In the genomic region with DNA sequence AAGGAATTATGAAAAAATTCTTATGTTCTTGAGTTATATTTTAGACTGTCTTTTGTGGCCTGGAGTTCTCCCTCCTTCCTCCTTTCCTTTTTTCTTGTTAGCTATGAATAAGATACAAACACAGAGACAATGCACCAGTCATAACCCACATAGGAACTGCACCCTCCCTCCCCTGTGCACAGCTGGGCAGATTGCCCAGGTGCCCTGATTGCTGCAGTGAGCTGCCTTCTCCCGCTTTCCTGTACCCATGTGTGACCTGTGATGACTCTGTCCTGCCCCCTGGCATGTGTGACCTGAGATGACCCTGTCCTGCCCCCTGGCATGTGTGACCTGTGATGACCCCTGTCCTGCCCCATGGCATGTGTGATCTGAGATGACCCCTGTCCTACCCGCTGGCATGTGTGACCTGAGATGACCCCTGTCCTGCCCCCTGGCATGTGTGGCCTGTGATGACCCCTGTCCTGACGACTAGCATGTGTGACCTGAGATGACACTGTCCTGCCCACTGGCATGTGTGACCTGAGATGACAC, we compare ENCODE assay signal across 19 mouse cellular contexts. TPM values are rescaled to one million over a fixed set of nuclear protein-coding genes. Genes with fewer than 3 reads are reported as not detected.
DNase-seq lines count a peak whose midpoint lies in the region; ATAC-seq lines count a peak whose summit lies in the region.
"Had no signal": no experiment of that assay in that cellular context is flagged by ENCODE, and none has a peak within 500 bp of the region (broad histone marks: within the 10 kb centered on the region; RNA-seq: fewer than 3 reads in every experiment).

No protein-coding gene starts in this region.

- no peak overlapping the region for H3K4me3 ChIP-seq in heart, embryonic 10.5 days
- peak overlapping the region; percentile 16 for H3K4me3 ChIP-seq in megakaryocyte, embryonic 14.5 days (replicated peaks)
- H3K4me3 ChIP-seq: embryonic facial prominence, embryonic 15.5 days; hindbrain, embryonic 10.5 days; midbrain, embryonic 12.5 days had no signal

- 66% methylated on average over 3 of the region's 3 CpGs for WGBS in heart, embryonic 10.5 days

- H3K9me3 ChIP-seq in heart, embryonic 10.5 days, result no peaks in the 10 kb centered on the region
- H3K9me3 ChIP-seq in megakaryocyte, embryonic 14.5 days, result 0 out of 2 replicates have a peak, but pooled peaks cover 6% of the 10 kb centered on the region
- H3K9me3 ChIP-seq: embryonic facial prominence, embryonic 15.5 days; hindbrain, embryonic 10.5 days; midbrain, embryonic 12.5 days had no signal

- H3K36me3 ChIP-seq in heart, embryonic 10.5 days, result no peaks in the 10 kb centered on the region
- H3K36me3 ChIP-seq in megakaryocyte, embryonic 14.5 days (replicated peaks; ENCODE audit: low read length), result no peaks in the 10 kb centered on the region
- H3K36me3 ChIP-seq: embryonic facial prominence, embryonic 15.5 days; hindbrain, embryonic 10.5 days; midbrain, embryonic 12.5 days had no signal

- 0 out of 2 replicates have a peak, but pooled peaks cover 3% of the 10 kb centered on the region for H3K4me1 ChIP-seq in heart, embryonic 10.5 days
- peaks cover 14% of the 10 kb centered on the region; the same call in 1 of the 2 replicates for H3K4me1 ChIP-seq in megakaryocyte, embryonic 14.5 days
- H3K4me1 ChIP-seq: embryonic facial prominence, embryonic 15.5 days; midbrain, embryonic 12.5 days had no signal

- peak; percentile 88 for DNase-seq in heart, adult 11 months
- DNase-seq in heart, embryonic 10.5 days (ENCODE audit: low spot score), result no peak
- peak; percentile 22 for DNase-seq in adrenal gland, postnatal 25 days
- no peak for DNase-seq in T-cell, adult 2 months (ENCODE audit: low spot score)
- no peak for DNase-seq in layer of hippocampus, adult 9-11 months
- DNase-seq: embryo, embryonic 11 days; gastrocnemius, postnatal 25 days; kidney, adult 2 months; lung, postnatal 14 days had no signal

- H3K27ac ChIP-seq in heart, embryonic 10.5 days, result no peak overlapping the region
- H3K27ac ChIP-seq: embryonic facial prominence, embryonic 15.5 days; hindbrain, embryonic 10.5 days; midbrain, embryonic 12.5 days had no signal

- no peaks in the 10 kb centered on the region for H3K27me3 ChIP-seq in heart, embryonic 10.5 days (ENCODE audit: insufficient read depth, poor library complexity, severe bottlenecking)
- H3K27me3 ChIP-seq in megakaryocyte, embryonic 14.5 days (replicated peaks), result peaks cover 17% of the 10 kb centered on the region
- H3K27me3 ChIP-seq: embryonic facial prominence, embryonic 15.5 days had no signal

- no peak for ATAC-seq in megakaryocyte, adult 5-6 weeks (ENCODE audit: poor library complexity, severe bottlenecking)
- peak; percentile 56 to 67; a peak in 3 of 4 replicates for ATAC-seq in hematopoietic stem cell, adult 5-6 weeks (replicated peaks in 1 of 2; ENCODE audit: insufficient read depth in 1 of 2, low FRiP score in 2 of 2, low TSS enrichment in 1 of 2, low read depth in 1 of 2, poor library complexity in 2 of 2, severe bottlenecking in 2 of 2)

RNA-seq across cellular contexts. Expression of a gene that starts 46.8 kb away (rescaled TPM):
- polyA plus RNA-seq in heart, embryonic 10.5 days (2016; fragmentation: Nextera tagmentation; extraction: Ambion mirVana), result 0.11 TPM in 1 of 2 replicates, not detected in the other
- polyA plus RNA-seq in megakaryocyte, embryonic 14.5 days (2012; ENCODE audit: insufficient read depth, low replicate concordance), result not detected in 2 replicates
- not detected in 2 replicates for total RNA-seq in megakaryocyte, adult 5-6 weeks (2015)
- total RNA-seq in megakaryocyte, adult 5-6 weeks (2017), result not detected in 2 replicates
- 0.15 TPM in 1 of 2 replicates, not detected in the other for total RNA-seq in adrenal gland, postnatal 25 days (2021)
- total RNA-seq in hematopoietic stem cell, adult 5-6 weeks (2017), result 0.40 TPM in 1 of 2 replicates, not detected in the other
- total RNA-seq: adrenal gland, postnatal 36 days; gastrocnemius, postnatal 25 days had no signal
- polyA plus RNA-seq: C2C12; liver, embryonic 16.5 days; midbrain, embryonic 12.5 days; small intestine, adult 2 months had no signal

RNA-seq across cellular contexts. Expression of a gene that starts 46.9 kb away (rescaled TPM):
- polyA plus RNA-seq in heart, embryonic 10.5 days (2016; fragmentation: Nextera tagmentation; extraction: Ambion mirVana), result 27.8 and 28.0 TPM in 2 replicates
- 1.3 and 4.4 TPM in 2 replicates for polyA plus RNA-seq in megakaryocyte, embryonic 14.5 days (2012; ENCODE audit: insufficient read depth, low replicate concordance)
- 12.5 and 13.3 TPM in 2 replicates for total RNA-seq in megakaryocyte, adult 5-6 weeks (2015)
- 24.5 and 25.6 TPM in 2 replicates for total RNA-seq in megakaryocyte, adult 5-6 weeks (2017)
- total RNA-seq in adrenal gland, postnatal 25 days (2021), result 26.6 and 33.1 TPM in 2 replicates
- 27.4 and 42.5 TPM in 2 replicates for total RNA-seq in hematopoietic stem cell, adult 5-6 weeks (2017)

Comparison
In these comparisons a context has a peak if more than half of its experiments do, and no peak if none do; other contexts are left out.
1. DNase-seq: peak in heart, adult 11 months (single experiment) and adrenal gland, postnatal 25 days (single experiment); none in heart, embryonic 10.5 days (single experiment), T-cell, adult 2 months (single experiment) and layer of hippocampus, adult 9-11 months (single experiment).